Mouse (Mus musculus): ENCODE measurements around the gene Pitpna.
"Not testable (repeated sequence)": the region's sequence is repeated elsewhere in the genome, so short reads cannot be mapped to it uniquely, and the experiment has no call there.

Pitpna gene

DNA sequence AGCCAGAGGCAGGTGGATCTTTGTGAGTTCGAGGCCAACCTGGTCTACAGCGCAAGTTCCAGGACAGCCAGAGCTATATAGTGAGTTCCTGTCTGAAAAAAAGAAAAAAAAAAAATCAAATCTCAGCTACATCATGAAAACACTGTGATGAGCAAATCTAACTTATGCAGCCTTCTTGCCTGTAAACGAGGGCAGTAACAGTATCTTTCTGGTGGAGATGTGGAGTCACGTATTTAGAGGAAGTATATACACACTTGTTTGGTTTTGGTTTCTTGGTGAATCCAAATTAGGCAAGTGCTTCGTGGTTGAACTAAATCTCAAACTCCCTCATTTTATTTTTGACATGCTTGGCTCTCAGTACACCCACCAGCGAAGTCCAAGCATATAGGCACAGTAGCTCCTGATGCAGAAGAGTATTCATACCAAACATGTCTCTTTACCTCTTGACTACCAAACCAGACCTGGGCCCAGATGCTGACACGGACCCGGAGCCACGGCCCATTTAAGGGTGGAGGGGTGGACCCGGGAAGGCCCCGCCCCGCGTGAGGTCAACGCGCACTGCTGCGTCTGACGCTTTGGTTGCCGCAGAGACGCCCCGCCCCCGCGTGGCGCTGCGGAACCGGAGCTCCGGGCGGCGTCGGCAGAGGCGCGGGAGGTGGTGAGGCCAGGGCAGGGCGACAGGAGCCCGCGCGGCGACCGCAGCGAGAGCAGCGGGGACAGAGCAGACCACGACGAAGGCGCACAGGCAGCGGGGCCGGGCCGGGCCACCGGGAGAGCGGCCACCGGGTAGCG lies at the start of gene Pitpna:
TSS of gene Pitpna (plus strand) at position 605 of the 792 bp plus-strand sequence.
- DNase-seq (ENCODE audit: low spot score in 2 of 2) = peak; percentile 94 to 95

DNA sequence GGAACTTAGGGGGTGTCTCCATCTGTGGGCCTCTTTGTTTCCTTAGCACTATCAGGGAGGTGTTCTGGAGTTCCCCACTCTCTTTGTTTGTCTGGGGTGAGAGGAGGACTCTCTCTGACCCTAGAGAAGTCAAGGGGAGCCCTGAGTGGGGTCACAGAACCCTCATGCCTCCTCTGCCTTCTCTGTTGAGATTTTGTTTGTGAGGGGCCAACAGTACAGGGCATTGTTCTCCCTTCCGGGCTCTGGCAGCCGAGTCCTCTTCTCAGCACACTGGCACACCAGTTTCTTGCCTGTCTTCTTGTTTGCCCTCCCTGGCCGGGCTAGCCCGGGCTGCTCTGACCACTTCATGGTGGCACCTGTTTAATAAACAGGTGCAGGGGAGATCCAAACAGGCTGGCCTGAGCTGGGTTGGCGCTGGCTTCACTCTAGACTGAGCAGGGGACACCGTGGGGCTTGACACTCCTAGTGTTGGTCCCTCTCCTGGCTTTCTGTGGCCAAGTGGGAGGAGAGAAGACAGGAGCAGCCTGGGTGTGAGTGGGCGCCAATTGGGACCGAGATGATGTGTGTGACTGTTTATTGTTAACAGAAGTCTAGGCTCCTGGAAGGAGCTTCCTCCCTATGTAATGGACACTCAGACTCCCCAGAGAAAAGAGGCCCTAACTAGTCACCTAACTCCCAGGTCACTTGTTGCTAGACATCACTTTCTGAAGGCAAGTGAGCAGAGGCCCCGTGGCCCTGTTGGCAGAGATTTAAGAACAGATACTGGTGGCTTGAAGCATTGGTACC lies 49.5 kb upstream of the Pitpna start:
- no peak for DNase-seq (ENCODE audit: low spot score in 2 of 2)

DNA sequence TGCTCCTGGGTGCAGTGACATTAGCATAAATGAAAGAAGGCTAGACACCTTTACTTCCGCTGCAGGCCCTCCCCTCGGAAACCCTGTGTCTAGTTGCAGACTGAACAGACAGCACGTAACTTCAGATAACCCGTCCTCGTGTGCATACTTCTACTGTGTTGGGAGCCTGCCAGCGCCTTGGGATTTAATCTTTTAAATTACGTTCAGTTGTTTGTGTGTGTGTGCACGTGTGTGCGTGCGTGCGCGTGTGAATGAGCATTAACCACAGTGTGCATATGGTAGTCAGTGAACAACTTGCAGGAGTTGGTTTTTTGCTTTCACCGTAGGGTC lies 49.0 kb upstream of the Pitpna start:
- no peak for DNase-seq (ENCODE audit: low spot score in 2 of 2)

DNA sequence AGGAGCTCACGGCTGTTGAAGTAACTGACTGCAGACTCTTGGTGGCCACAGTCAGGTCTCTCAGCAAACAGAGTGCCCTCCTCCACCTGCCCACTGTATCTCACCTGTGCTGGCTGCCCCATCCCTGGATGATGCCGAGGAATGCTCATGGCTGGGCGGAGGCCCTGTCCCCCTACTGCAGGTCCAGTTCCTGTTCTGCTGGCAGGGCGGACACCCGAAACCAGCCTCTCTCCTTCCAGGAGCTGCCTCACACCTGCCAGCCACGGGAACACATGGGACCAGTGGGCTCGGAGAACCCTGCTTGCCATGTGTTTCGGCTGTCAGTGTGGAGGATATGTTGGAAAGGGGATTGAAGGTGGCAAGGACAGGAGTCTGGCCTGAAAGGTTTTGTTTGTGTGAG lies 47.7 kb upstream of the Pitpna start:
- no peak for DNase-seq (ENCODE audit: low spot score in 2 of 2)

DNA sequence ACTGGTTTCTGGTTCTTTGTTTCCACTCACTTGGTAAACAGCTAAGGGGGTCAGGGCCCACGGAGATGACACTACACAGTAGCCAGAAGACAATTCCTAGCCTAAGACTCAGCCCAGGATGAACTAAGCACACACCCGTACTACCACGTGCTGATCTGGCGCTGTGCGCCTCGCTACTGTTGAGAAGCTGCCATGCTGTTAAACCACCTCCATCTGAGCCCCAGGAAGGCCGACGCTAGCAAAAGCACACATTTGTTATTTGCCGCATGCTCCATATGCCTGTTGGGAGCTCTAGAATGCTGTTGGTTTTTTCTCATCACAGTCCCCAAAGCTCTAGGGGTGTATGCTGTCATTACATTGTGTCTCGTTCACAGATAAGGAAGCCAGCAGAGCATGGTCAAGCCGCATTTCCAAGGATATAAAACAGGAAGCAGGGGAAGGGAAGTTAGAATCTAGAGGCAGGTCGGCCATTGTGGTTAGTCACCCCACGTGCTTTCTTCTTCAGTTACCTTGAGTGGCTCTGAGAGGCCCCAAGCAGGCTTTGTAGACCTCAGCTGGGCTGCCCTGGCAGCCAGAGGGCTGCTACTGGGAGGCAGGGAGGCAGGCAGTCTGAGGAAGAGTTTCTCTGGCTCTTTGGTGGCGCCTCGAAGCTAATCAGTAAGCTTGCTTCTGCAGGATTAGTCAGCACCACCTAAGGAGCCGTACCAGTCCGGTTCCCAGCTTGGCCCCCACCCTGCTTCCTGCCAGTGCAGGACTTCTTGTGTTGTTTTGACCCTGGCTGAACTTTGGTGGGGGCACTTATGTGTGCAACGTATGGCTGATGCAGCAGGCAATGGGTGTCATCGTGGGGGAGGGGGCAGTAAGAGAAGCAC lies 47.0 kb upstream of the Pitpna start:
- no peak for DNase-seq (ENCODE audit: low spot score in 2 of 2)

DNA sequence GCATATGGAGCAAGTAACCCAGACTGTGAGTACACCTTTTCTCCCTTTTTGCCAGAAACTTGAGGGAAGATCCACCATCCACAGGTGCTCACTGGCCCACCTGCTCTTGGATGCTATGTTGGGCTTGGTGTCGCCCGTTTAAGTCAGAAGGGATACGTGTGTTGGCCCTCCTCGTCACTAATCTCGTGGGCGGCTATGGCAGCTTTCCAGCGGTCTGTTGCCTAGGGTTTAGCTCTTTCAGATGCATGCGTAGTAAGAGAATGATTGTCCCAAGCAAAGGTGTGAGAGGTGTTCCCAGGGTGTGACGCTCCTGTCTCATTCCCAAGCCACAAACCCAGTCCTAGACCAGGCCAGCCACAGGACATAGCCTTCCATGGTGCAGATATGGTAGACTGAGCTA lies 43.2 kb upstream of the Pitpna start:
- DNase-seq (ENCODE audit: low spot score in 2 of 2) = no peak

DNA sequence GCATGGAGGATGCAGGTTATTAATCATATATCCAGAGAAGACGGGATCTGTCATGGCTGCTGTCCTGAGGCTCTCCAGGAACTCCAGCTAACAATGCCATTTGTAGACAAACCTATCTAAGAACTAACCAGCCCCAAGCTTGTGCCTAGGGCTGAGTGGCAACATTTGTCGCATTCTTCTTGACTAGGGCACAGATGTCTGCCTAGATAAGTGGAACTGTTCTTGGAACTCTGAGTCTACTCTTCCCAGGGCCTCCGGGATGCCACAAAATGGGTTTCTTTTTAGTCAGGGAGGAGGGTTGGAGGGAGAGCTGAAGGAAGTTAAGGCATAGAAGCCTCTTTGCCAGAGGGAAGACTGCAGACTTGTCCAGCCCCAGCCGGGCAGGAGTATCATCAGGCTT lies 41.8 kb upstream of the Pitpna start:
- no peak for DNase-seq (ENCODE audit: low spot score in 2 of 2)

DNA sequence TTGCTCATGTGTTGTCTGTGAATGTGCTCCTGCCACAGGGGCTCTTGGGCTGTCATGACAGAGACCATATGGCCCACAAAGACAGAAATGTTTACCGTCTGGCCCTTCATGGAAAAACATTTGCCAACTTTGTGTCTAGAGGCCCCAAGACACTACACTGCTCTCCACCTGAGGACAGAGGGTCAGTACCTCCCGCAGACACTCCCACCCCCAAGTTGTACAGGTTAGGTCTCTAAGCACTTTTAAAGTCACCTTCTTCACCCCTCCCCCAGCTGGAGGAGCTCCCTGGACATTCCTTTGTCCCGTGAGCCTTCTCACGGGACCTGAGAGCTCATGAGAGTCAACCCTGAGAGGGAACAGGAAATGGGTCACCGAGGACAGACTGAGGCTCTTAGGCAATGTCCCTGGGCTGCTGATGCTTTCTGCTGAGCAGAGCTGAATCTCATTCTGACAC lies 38.2 kb upstream of the Pitpna start:
- DNase-seq (ENCODE audit: low spot score in 2 of 2) = no peak

DNA sequence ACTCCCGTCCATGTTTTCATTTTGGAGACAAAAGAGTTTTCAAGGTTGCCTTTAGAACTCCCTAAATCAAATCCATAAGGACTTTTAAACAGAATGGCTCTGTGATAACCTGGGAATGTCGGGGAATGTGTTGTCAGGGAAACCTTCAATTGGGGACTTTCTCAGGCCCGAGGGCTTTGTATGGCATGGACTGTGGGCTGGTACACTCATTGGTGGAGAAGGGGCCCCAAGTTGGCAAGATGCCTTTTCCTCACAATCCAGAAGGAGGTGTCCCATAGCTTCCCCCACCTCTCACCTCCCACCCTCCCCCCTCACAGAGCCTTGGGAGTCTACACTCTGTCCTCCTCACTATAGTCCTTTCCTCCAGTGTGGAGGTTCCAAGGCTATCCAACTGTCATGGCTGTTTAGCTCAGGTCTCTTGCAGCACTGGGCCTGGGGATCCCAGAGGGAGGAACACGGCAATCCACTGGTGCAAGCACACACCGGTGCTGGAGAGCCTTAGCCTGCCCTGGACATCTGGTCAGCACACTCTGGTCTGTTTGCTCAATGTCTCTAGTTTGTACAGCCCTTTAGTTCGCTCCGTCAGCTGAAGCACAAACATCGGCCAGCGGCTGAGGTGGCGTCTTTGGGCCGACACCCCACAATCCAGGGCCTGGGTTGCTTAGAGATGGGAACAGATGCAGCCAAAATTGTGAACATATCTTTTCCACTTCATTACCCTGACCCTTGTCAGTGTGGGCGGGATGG lies 37.5 kb upstream of the Pitpna start:
- no peak for DNase-seq (ENCODE audit: low spot score in 2 of 2)

DNA sequence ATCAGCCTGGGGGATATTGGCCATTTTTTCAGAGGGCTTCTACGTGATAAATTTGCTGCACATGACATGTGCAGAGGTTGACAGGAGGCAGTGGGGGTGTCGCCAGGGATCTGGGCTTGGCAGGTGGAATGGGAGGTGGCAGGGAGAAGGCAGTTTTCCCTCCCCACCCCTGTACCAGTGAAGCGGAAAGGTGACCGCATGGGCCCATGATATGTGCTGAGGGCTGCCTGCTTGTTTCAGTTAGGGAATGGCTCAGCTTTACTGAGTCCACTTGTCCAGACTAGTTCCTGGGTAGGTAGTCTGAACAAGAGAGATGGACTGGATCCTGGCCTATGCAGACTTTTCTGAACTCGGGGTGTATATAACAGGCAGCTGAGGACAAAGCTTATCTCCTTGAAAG lies 36.6 kb upstream of the Pitpna start:
- DNase-seq (ENCODE audit: low spot score in 2 of 2) = no peak

DNA sequence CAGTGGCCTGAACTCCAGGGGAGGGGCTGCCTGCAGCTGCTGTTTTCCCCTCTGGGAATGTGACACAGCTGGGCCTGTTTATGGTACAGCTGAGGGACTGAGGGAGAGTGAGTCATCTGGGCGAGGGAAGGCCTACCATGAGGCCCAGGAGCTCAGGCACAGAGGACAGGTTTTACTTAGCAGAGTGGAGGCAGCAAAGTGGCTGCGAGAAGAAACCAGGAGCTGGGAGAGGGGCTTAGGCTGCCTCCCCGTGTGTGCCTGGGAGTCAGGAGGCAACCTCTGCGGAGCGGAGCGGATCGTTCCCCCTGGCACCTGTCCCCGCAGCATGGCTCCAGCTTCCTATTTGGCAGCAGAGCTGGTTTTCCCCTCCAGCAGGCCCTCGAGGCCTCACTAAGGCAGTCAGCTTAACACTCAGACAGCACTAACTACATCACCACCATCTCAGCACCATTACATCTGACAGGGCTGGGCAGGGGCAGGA lies 35.9 kb upstream of the Pitpna start:
- no peak for DNase-seq (ENCODE audit: low spot score in 2 of 2)

DNA sequence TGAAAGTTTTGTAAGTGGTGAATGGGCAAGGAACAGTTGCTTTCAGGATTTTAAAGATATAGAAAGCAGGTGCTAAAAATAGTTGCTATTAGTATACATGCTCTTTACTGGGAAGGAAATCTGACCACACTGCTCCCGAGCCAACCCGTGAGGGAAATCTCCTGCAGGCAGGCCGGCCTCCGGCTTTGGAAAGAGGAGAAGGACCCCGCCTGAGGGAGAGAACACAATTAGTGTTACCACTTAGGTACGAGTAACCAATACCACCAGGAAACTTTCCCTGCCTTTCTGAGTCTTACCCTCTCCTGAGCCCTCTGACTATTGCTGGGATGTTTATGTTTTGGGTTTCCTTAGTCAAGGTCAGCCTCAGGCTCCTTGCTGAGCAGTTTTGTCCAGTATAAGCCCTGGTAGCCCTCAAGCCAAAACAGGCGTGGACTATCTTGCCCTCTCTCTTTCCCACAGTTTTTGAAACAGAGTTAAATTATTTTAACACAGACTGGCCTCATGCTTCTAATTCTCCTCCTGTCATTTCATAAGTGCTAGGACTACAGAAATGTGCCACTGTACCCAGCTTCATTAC lies 34.9 kb upstream of the Pitpna start:
- DNase-seq (ENCODE audit: low spot score in 2 of 2) = no peak

DNA sequence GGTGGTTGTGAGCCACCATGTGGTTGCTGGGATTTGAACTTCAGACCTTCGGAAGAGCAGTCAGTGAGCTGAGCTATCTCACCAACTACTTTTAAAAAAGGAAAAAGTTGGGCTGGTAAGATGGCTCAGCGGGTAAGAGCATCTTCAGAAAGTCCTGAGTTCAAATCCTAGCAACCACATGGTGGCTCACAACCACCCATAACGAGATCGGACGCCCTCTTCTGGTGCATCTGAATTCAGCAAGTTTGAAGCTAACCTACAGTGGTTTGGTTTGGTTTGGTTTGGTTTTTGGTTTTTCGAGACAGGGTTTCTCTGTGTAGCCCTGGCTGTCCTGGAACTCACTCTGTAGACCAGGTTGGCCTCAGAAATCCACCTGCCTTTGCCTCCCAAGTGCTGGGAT lies 31.9 kb upstream of the Pitpna start:
- DNase-seq (ENCODE audit: low spot score in 2 of 2) = not testable (repeated sequence)

DNA sequence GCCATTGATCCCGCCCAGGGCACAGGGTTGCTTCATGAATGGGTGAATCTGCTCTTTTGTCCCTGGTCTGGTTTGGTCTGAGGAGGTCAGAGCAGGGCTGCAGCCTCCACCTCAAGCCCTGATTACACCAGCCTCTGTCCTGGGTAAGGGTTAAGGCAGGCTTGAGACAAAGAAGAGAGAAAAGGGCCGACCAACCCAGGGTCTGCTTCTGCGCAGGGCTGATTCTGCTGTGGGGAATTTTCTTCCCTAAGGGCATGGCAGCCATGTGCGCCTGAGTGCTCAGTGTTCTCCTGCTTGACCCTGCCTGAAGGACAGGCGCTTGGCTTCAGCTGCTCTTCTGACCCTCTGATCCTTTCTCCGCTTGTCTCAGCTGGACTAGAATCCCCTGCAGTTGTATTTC lies 30.8 kb upstream of the Pitpna start:
- DNase-seq (ENCODE audit: low spot score in 2 of 2) = no peak

DNA sequence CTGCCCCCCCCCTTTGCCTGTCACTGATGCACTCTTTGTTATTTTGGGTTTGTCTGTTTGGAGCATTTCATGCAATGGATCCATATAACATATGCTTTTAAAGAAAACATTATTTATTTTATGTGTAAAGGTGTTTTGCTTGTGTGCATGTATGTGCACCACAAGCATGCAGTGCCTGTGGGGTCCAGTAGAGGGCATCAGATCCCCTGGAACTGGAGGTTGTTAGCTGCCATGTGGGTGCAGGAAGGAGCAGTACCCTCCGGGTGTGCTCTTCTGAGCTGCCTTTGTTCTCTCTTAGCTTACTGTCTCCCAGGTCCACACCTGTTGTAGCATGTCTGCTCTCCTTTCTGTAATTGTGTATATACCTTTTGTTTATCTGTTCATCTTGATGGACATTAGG lies 29.8 kb upstream of the Pitpna start:
- no peak for DNase-seq (ENCODE audit: low spot score in 2 of 2)

DNA sequence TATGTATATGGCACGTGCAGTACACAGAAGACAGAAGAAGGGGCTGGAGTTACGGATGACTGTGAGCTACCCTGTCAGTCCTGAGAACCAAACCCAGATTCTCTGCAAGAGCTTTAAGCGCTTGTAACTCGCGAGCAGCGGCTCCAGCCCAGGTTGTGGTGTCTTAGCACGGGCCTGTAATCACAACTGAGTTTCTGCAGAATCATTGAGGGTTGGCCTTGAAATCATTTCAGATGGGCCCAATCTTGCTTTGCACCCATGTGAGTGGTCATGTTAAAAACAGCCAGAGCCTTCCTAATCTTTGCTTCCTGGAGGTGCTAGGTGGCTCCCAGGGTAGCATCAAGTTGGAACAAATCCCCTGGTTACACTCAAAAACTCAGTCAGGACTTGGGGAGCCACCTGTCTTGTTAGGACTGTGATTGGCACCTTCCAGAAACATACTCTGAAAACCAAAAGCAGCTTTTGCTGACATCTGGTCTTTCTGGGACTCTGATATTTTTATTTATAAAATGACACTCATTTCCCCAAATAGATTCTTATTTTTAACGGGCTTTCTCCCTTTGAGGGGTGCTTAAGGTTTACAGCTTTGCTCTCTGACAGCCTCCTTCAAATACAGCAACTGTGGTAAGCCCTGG lies 27.9 kb upstream of the Pitpna start:
- no peak for DNase-seq (ENCODE audit: low spot score in 2 of 2)

DNA sequence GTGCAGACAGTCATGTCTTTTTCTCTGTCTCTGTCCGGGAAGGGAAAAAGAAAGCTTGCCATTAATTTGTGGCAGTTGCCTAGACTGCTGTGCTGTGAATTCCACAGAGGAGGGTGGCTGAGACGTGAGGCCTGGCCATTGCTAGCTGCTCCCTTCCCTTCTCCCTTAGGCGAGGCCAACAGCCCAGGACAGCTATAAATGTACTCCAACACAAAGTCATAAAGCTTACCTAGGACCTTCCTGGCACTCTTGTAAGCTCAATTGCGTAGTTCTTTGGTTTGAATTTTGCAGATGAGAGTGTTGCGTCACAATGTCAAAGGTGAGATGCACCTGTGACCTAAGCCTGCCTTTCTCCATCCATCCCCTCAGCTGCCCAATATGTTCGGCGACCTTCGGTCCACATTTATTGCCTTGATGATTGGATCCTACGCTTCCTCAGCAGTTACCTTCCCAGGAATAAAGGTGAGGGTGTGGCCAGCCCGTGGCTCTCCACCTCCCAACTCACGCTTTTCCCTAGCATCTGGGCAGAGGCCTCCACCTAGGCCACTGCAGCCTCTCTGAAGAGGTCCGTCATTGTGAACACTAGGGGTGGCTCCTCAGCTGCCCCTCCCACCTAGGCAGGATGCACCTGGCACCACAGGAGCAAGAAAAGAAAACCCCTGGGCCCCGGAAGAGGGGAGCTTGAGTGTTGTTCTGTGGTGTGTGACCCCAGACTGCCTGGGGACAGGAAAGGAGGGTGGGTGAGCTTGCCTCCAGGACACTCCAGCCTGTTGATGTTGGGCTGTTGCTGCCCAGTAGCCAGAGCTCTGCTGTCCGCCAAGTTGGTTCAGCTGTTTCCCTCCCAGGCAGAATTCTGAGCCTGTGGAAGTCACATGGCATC lies 27.1 kb upstream of the Pitpna start:
- DNase-seq (ENCODE audit: low spot score in 2 of 2) = no peak

DNA sequence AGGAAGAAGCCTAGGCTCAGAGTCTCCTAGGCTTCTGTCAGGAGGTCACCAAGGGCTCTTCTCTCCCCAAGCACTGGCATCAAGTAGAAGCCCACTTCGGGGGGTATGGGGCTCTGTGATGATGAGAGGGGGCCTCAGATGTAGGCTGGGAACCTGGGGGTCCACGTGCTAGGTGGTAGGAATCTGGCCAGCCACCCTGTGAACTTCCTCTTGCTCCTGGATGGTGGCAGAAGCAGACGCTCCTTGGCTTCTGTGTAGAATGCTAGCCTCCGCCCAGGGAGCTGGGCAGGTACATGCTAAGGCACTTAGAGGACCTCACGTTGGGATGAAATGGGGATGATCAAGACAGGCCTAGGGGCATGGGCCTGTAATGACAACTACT lies 26.5 kb upstream of the Pitpna start:
- DNase-seq (ENCODE audit: low spot score in 2 of 2) = no peak

DNA sequence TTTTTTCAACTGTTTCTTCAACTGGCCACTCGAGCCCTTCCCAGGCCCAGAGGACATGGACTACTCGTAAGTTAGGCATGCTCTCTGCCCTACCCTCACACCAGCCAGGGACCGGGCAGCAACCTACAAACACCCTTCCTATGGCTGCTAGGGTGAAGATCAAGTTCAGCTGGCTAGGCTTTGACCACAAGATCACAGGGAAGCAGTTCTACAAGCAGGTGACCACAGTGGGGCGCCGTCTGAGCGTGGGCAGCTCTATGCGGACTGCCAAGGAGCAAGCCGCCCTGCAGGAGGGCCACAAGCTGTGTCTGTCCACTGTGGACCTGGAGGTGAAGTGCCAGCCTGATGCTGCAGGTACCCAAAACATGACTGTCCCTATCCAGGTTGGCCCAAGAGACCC lies 25.1 kb upstream of the Pitpna start:
- no peak for DNase-seq (ENCODE audit: low spot score in 2 of 2)
